Mouse (Mus musculus) hindbrain, postnatal 0 days (tissue): ENCODE data around the gene Spata9. TPM values are rescaled to one million over a fixed set of nuclear protein-coding genes. Genes with fewer than 3 reads are reported as not detected.
A peak's percentile ranks its signal among the peaks of the same experiment; 100 is the strongest.

Source experiments
- ATAC-seq: fragments of 200-750 bp; cut with Nextera tagmentation; 2 replicates; pipeline ENCODE4 v1.8.0; 2017; ENCODE audit warnings: mild to moderate bottlenecking, moderate TSS enrichment, moderate library complexity
- DNase-seq: peaks from one replicate; pipeline ENCODE4 v3.0.0-alpha.2; 2015; ENCODE audit warnings: low spot score
- H3K27ac ChIP-seq: fragments of 300-500 bp; sonication (generic); 2 replicates; pipeline ENCODE4 v1.5.1; 2014; ENCODE audit warnings: mild to moderate bottlenecking
- H3K27me3 ChIP-seq: fragments of 300-500 bp; sonication (generic); 2 replicates; pipeline ENCODE4 v1.6.1; 2014; ENCODE audit warnings: low read length, mixed read lengths; ENCODE audit not compliant: insufficient read depth
- H3K36me3 ChIP-seq: fragments of 300-500 bp; sonication (generic); 2 replicates; pipeline ENCODE4 v1.6.1; 2014; ENCODE audit warnings: low read length, mixed read lengths; ENCODE audit not compliant: insufficient read depth
- H3K4me1 ChIP-seq: fragments of 300-500 bp; sonication (generic); 2 replicates; pipeline ENCODE4 v1.6.1; 2014; ENCODE audit warnings: antibody characterized with exemption, low read length, mixed read lengths; ENCODE audit not compliant: insufficient read depth
- H3K4me2 ChIP-seq: fragments of 300-500 bp; sonication (generic); 2 replicates; pipeline ENCODE4 v1.6.1; 2014; ENCODE audit warnings: low read depth, mild to moderate bottlenecking, low read length, moderate library complexity, mixed read lengths
- H3K4me3 ChIP-seq: fragments of 300-500 bp; sonication (generic); 2 replicates; pipeline ENCODE4 v1.5.1; 2014; ENCODE audit warnings: low read length
- H3K9ac ChIP-seq: fragments of 300-500 bp; sonication (generic); replicated peaks from 2 replicates; pipeline ENCODE4 v1.6.1; 2014; ENCODE audit warnings: mild to moderate bottlenecking, low read length, moderate library complexity, mixed read lengths
- H3K9me3 ChIP-seq: fragments of 300-500 bp; sonication (generic); 2 replicates; pipeline ENCODE4 v1.6.1; 2016; ENCODE audit warnings: low read length, mixed read lengths
- CTCF ChIP-seq: IDR thresholded peaks from 2 replicates; pipeline ENCODE4 v1.5.1; 2016; ENCODE audit warnings: antibody characterized with exemption, control low read depth, low read depth
- WGBS: fragments of 180-500 bp; shearing (Covaris S2); extraction: QIAGEN DNeasy Blood & Tissue Kit; methylation state at CpG from one replicate; pipeline ENCODE4 v1.1.7; 2014; 5-methylcytosine and 5-hydroxymethylcytosine counted together
- polyA plus RNA-seq: library from polyadenylated mRNA; unstranded; fragments of >200 nt; fragmentation: Nextera tagmentation; extraction: Ambion mirVana; gene quantifications from 2 replicates; pipeline ENCODE4 v1.2.1, GENCODE M21; 2015
- total RNA-seq: library from RNA; depleted of rRNA; stranded (reverse); fragments of >200 nt; gene quantifications from 2 replicates; pipeline ENCODE4 v1.2.3, GENCODE M21; 2014

Gene Spata9
- total and polyA plus RNA-seq, 2 experiments from 2014 or later = 0.16 to 3.8 TPM

GRCm38 (mm10) chr13:75944044-75944820 lies 22.7 kb upstream of the Spata9 start:
- no peak for ATAC-seq
- Histone ChIP-seq H3K4me3 (peak overlapping the region; percentile 82), H3K9ac (peak overlapping the region; percentile 91), H3K27ac (peak overlapping the region; percentile 97), H3K4me1 (no peaks in the 10 kb centered on the region; the same call in 1 of the 2 replicates), H3K36me3 (no peaks in the 10 kb centered on the region), H3K9me3 (no peaks in the 10 kb centered on the region), H3K4me2 (peak overlapping the region; percentile 72), H3K27me3 (no peaks in the 10 kb centered on the region)
- WGBS = 4% methylated on average over 7 of the region's 7 CpGs
- no peak for TF ChIP-seq CTCF
- DNase-seq = peak; percentile 4

- TF ChIP-seq CTCF = no peak
- ATAC-seq (no peak), DNase-seq (peak; percentile 9)
- Histone ChIP-seq H3K4me2 (no peak overlapping the region), H3K4me3 (no peak overlapping the region), H3K36me3 (no peaks in the 10 kb centered on the region), H3K9ac (no peak overlapping the region), H3K27ac (no peak overlapping the region), H3K27me3 (no peaks in the 10 kb centered on the region), H3K4me1 (no peaks in the 10 kb centered on the region), H3K9me3 (no peaks in the 10 kb centered on the region)
- WGBS = 55% methylated on average over 1 of the region's 1 CpGs
These were observed 16.7 kb upstream of the Spata9 start for GRCm38 (mm10) chr13:75950295-75950694.

- no peak overlapping the region for H3K27ac ChIP-seq
- no peaks in the 10 kb centered on the region for H3K36me3 ChIP-seq
- H3K4me3 ChIP-seq = no peak overlapping the region
- H3K27me3 ChIP-seq = no peaks in the 10 kb centered on the region
- no peak for TF ChIP-seq CTCF
- H3K4me1 ChIP-seq = no peaks in the 10 kb centered on the region
- ATAC-seq (peak; percentile 45), DNase-seq (no peak)
- H3K4me2 ChIP-seq = no peak overlapping the region
- no peaks in the 10 kb centered on the region for H3K9me3 ChIP-seq
- no peak overlapping the region for H3K9ac ChIP-seq
These were observed 11.5 kb upstream of the Spata9 start for GRCm38 (mm10) chr13:75955357-75955992.

GRCm38 (mm10) chr13:75974481-75974880 lies 7.5 kb downstream of the Spata9 start:
- H3K9ac ChIP-seq = no peak overlapping the region
- H3K4me2 ChIP-seq = no peak overlapping the region
- no peak for ATAC-seq
- DNase-seq = no peak
- no peaks in the 10 kb centered on the region for H3K9me3 ChIP-seq
- WGBS = 92% methylated on average over 2 of the region's 2 CpGs
- H3K4me1 ChIP-seq = no peaks in the 10 kb centered on the region
- no peaks in the 10 kb centered on the region for H3K27me3 ChIP-seq
- no peak overlapping the region for H3K27ac ChIP-seq
- no peak for TF ChIP-seq CTCF
- H3K4me3 ChIP-seq = no peak overlapping the region
- H3K36me3 ChIP-seq = no peaks in the 10 kb centered on the region

- H3K27ac ChIP-seq = no peak overlapping the region
- H3K4me3 ChIP-seq = no peak overlapping the region
- H3K9me3 ChIP-seq = no peaks in the 10 kb centered on the region
- no peak for TF ChIP-seq CTCF
- H3K36me3 ChIP-seq = no peaks in the 10 kb centered on the region
- no peaks in the 10 kb centered on the region for H3K27me3 ChIP-seq
- H3K4me1 ChIP-seq = no peaks in the 10 kb centered on the region
- no peak overlapping the region for H3K4me2 ChIP-seq
- ATAC-seq (peak; percentile 61; the same call in 1 of the 2 replicates), DNase-seq (peak; percentile 15)
- no peak overlapping the region for H3K9ac ChIP-seq
- WGBS = 41% methylated on average over 1 of the region's 1 CpGs
These were observed 8.7 kb downstream of the Spata9 start for GRCm38 (mm10) chr13:75975629-75976028.

GRCm38 (mm10) chr13:75976218-75976617 lies 9.3 kb downstream of the Spata9 start:
- no peak for TF ChIP-seq CTCF
- no peaks in the 10 kb centered on the region for H3K27me3 ChIP-seq
- no peak for DNase-seq
- no peak overlapping the region for H3K4me2 ChIP-seq
- ATAC-seq = no peak
- H3K9me3 ChIP-seq = no peaks in the 10 kb centered on the region
- H3K4me1 ChIP-seq = no peaks in the 10 kb centered on the region
- WGBS = 94% methylated on average over 2 of the region's 2 CpGs
- H3K9ac ChIP-seq = no peak overlapping the region
- no peaks in the 10 kb centered on the region for H3K36me3 ChIP-seq
- no peak overlapping the region for H3K4me3 ChIP-seq
- no peak overlapping the region for H3K27ac ChIP-seq

GRCm38 (mm10) chr13:75976649-75977048 lies 9.7 kb downstream of the Spata9 start:
- Histone ChIP-seq H3K27ac (no peak overlapping the region), H3K9ac (no peak overlapping the region), H3K36me3 (no peaks in the 10 kb centered on the region), H3K4me3 (no peak overlapping the region), H3K4me2 (no peak overlapping the region), H3K9me3 (no peaks in the 10 kb centered on the region), H3K4me1 (no peaks in the 10 kb centered on the region), H3K27me3 (no peaks in the 10 kb centered on the region)
- 89% methylated on average over 2 of the region's 2 CpGs for WGBS
- DNase-seq (no peak), ATAC-seq (no peak)
- no peak for TF ChIP-seq CTCF
